Mouse (Mus musculus): ENCODE measurements around the gene Arhgap33.

DNA sequence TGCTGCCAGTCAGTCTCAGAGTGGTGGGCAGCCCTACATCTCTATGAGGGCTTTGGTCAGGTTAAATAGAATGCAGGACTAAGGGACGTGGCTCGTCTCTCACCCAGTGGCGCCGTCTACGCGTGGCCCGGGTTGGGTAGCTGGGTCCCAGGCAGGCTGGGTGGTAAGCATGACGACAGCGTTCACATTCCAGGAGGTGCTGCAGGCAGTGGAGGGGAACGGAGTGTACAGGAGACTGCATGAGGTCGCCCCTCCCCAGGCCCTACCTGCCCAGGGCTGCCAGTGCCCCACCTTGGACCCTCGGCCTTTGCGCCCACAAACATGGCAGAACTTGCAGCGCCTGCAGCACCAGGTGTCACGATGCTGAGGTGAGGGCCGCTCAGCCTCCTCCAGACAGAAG, 46.7 kb upstream of the Arhgap33 start:
- TF ChIP-seq CTCF (IDR thresholded peaks at IDR 0.05; ENCODE audit: borderline replicate concordance, extremely low read depth, insufficient read depth, insufficient read length) (no peak), POLR2A (IDR thresholded peaks at IDR 0.05; ENCODE audit: borderline replicate concordance, extremely low read depth, insufficient read depth, insufficient read length, poor library complexity, severe bottlenecking) (no peak)
